Mouse (Mus musculus) limb, embryonic 12.5 days (tissue): ENCODE measurements around the gene Dhrs2. TPM values are rescaled to one million over a fixed set of nuclear protein-coding genes. Genes with fewer than 3 reads are reported as not detected.

Source experiments
- ATAC-seq: fragments of 200-750 bp; cut with Nextera tagmentation; 2 replicates; pipeline ENCODE4 v1.8.0; 2017; ENCODE audit warnings: low read depth, moderate TSS enrichment; ENCODE audit not compliant: insufficient number of reproducible peaks, insufficient read depth, low FRiP score, low TSS enrichment
- H3K27ac ChIP-seq: fragments of 300-500 bp; sonication (generic); 2 replicates; pipeline ENCODE4 v1.5.1; 2016; ENCODE audit warnings: mild to moderate bottlenecking, moderate library complexity
- H3K27me3 ChIP-seq: fragments of 300-500 bp; sonication (generic); 2 replicates; pipeline ENCODE4 v1.6.1; 2016; ENCODE audit warnings: mild to moderate bottlenecking, moderate library complexity
- H3K36me3 ChIP-seq: fragments of 300-500 bp; sonication (generic); 2 replicates; pipeline ENCODE4 v1.6.1; 2016; ENCODE audit warnings: mild to moderate bottlenecking, moderate library complexity
- H3K4me1 ChIP-seq: fragments of 300-500 bp; sonication (generic); replicated peaks from 2 replicates; pipeline ENCODE4 v1.6.1; 2016
- H3K4me2 ChIP-seq: fragments of 300-500 bp; sonication (generic); 2 replicates; pipeline ENCODE4 v1.6.1; 2016; ENCODE audit warnings: mild to moderate bottlenecking, moderate library complexity
- H3K4me3 ChIP-seq: fragments of 300-500 bp; sonication (generic); replicated peaks from 2 replicates; pipeline ENCODE4 v1.5.1; 2016; ENCODE audit warnings: mild to moderate bottlenecking
- H3K9ac ChIP-seq: fragments of 300-500 bp; sonication (generic); replicated peaks from 2 replicates; pipeline ENCODE4 v1.6.1; 2016; ENCODE audit warnings: mild to moderate bottlenecking, moderate library complexity
- H3K9me3 ChIP-seq: fragments of 300-500 bp; sonication (generic); 2 replicates; pipeline ENCODE4 v1.6.1; 2016; ENCODE audit warnings: mild to moderate bottlenecking, moderate library complexity
- WGBS: fragments of 180-500 bp; shearing (Covaris S2); methylation state at CpG from one replicate; pipeline ENCODE4 v1.1.7; 2016; 5-methylcytosine and 5-hydroxymethylcytosine counted together
- polyA plus RNA-seq: library from polyadenylated mRNA; unstranded; fragments of >200 nt; fragmentation: Nextera tagmentation; extraction: Ambion mirVana; gene quantifications from 2 replicates; pipeline ENCODE4 v1.2.1, GENCODE M21; 2016

Dhrs2 gene
- polyA plus RNA-seq, 1 experiment from 2014 or later = 0.33 TPM

- no peaks in the 10 kb centered on the region for H3K27me3 ChIP-seq
- H3K4me3 ChIP-seq = no peak overlapping the region
- ATAC-seq = no peak
- no peaks in the 10 kb centered on the region for H3K4me1 ChIP-seq
- H3K9ac ChIP-seq = no peak overlapping the region
- no peak overlapping the region for H3K4me2 ChIP-seq
- no peak overlapping the region for H3K27ac ChIP-seq
- no peaks in the 10 kb centered on the region for H3K36me3 ChIP-seq
- 83% methylated on average over 6 of the region's 6 CpGs for WGBS
- H3K9me3 ChIP-seq = no peaks in the 10 kb centered on the region
These were observed 26.5 kb downstream of the Dhrs2 start for GRCm38 (mm10) chr14:55248284-55248683.

- no peaks in the 10 kb centered on the region for H3K9me3 ChIP-seq
These were observed 31.8 kb downstream of the Dhrs2 start for GRCm38 (mm10) chr14:55253580-55253979.

GRCm38 (mm10) chr14:55255443-55255842 lies 33.6 kb downstream of the Dhrs2 start:
- H3K9ac ChIP-seq = no peak overlapping the region
- no peak overlapping the region for H3K4me3 ChIP-seq
- H3K36me3 ChIP-seq = no peaks in the 10 kb centered on the region
- no peaks in the 10 kb centered on the region for H3K9me3 ChIP-seq
- no peaks in the 10 kb centered on the region for H3K4me1 ChIP-seq
- WGBS = 74% methylated on average over 6 of the region's 6 CpGs
- no peak for ATAC-seq
- no peaks in the 10 kb centered on the region for H3K27me3 ChIP-seq
- no peak overlapping the region for H3K4me2 ChIP-seq
- no peak overlapping the region for H3K27ac ChIP-seq

More at GRCm38 (mm10) chr14:55253580-55253979, 31.8 kb downstream of the Dhrs2 start:
- Histone ChIP-seq H3K4me2 (no peak overlapping the region), H3K4me1 (no peaks in the 10 kb centered on the region), H3K9ac (no peak overlapping the region), H3K4me3 (no peak overlapping the region), H3K27me3 (no peaks in the 10 kb centered on the region), H3K27ac (no peak overlapping the region), H3K36me3 (no peaks in the 10 kb centered on the region)
- WGBS = 68% methylated on average over 4 of the region's 4 CpGs
- no peak for ATAC-seq

GRCm38 (mm10) chr14:55271158-55271557 lies 49.4 kb downstream of the Dhrs2 start:
- no peak for ATAC-seq
- Histone ChIP-seq H3K27me3 (no peaks in the 10 kb centered on the region; the same call in 1 of the 2 replicates), H3K4me2 (no peak overlapping the region), H3K9ac (no peak overlapping the region), H3K9me3 (no peaks in the 10 kb centered on the region), H3K36me3 (no peaks in the 10 kb centered on the region), H3K27ac (no peak overlapping the region), H3K4me1 (no peaks in the 10 kb centered on the region), H3K4me3 (no peak overlapping the region)
- WGBS = 55% methylated on average over 3 of the region's 3 CpGs

GRCm38 (mm10) chr14:55273023-55273422 lies 51.2 kb downstream of the Dhrs2 start:
- Histone ChIP-seq H3K4me1 (no peaks in the 10 kb centered on the region), H3K4me3 (no peak overlapping the region), H3K9ac (no peak overlapping the region), H3K4me2 (no peak overlapping the region), H3K27ac (no peak overlapping the region), H3K9me3 (no peaks in the 10 kb centered on the region), H3K36me3 (no peaks in the 10 kb centered on the region), H3K27me3 (no peaks in the 10 kb centered on the region; the same call in 1 of the 2 replicates)
- WGBS = 74% methylated on average over 4 of the region's 4 CpGs
- no peak for ATAC-seq

GRCm38 (mm10) chr14:55274810-55275209 lies 53.0 kb downstream of the Dhrs2 start:
- no peak for ATAC-seq
- H3K27ac ChIP-seq = no peak overlapping the region
- no peaks in the 10 kb centered on the region for H3K9me3 ChIP-seq
- H3K36me3 ChIP-seq = no peaks in the 10 kb centered on the region
- no peaks in the 10 kb centered on the region; the same call in 1 of the 2 replicates for H3K4me1 ChIP-seq
- no peak overlapping the region for H3K9ac ChIP-seq
- WGBS = 88% methylated on average over 6 of the region's 6 CpGs
- no peak overlapping the region for H3K4me2 ChIP-seq
- H3K27me3 ChIP-seq = no peaks in the 10 kb centered on the region; the same call in 1 of the 2 replicates
- H3K4me3 ChIP-seq = no peak overlapping the region

GRCm38 (mm10) chr14:55279322-55280069 lies 57.7 kb downstream of the Dhrs2 start:
- 55% methylated on average over 7 of the region's 7 CpGs for WGBS
- peak; percentile 83 for ATAC-seq

More at GRCm38 (mm10) chr14:55279322-55280069, 57.7 kb downstream of the Dhrs2 start:
- no peak overlapping the region for H3K9ac ChIP-seq
- no peak overlapping the region for H3K4me2 ChIP-seq
- H3K4me3 ChIP-seq = no peak overlapping the region
- H3K4me1 ChIP-seq = no peaks in the 10 kb centered on the region; the same call in 1 of the 2 replicates
- H3K36me3 ChIP-seq = no peaks in the 10 kb centered on the region
- H3K27me3 ChIP-seq = no peaks in the 10 kb centered on the region
- H3K9me3 ChIP-seq = no peaks in the 10 kb centered on the region
- no peak overlapping the region for H3K27ac ChIP-seq

Other genes starting within 250 kb of the Dhrs2 start
- gene Gm17428, start 245.1 kb upstream of the Dhrs2 start, polyA plus RNA-seq = not detected in 2 replicates
- gene Myh7, start 227.4 kb upstream of the Dhrs2 start, polyA plus RNA-seq = 9.3 and 10.5 TPM in 2 replicates
- 84.3 and 85.3 TPM in 2 replicates for gene Ngdn, start 206.6 kb upstream of the Dhrs2 start, polyA plus RNA-seq
- gene Zfhx2, start 129.7 kb upstream of the Dhrs2 start, polyA plus RNA-seq = 6.9 and 7.0 TPM in 2 replicates
- gene Thtpa, start 127.2 kb upstream of the Dhrs2 start, polyA plus RNA-seq = 24.0 and 24.2 TPM in 2 replicates
- gene Ap1g2, start 115.4 kb upstream of the Dhrs2 start, polyA plus RNA-seq = 10.7 and 13.7 TPM in 2 replicates
- gene Jph4, start 105.1 kb upstream of the Dhrs2 start, polyA plus RNA-seq = 0.69 and 0.78 TPM in 2 replicates